Mouse (Mus musculus): Measurements from ENCODE around the gene Alg14.

DNA sequence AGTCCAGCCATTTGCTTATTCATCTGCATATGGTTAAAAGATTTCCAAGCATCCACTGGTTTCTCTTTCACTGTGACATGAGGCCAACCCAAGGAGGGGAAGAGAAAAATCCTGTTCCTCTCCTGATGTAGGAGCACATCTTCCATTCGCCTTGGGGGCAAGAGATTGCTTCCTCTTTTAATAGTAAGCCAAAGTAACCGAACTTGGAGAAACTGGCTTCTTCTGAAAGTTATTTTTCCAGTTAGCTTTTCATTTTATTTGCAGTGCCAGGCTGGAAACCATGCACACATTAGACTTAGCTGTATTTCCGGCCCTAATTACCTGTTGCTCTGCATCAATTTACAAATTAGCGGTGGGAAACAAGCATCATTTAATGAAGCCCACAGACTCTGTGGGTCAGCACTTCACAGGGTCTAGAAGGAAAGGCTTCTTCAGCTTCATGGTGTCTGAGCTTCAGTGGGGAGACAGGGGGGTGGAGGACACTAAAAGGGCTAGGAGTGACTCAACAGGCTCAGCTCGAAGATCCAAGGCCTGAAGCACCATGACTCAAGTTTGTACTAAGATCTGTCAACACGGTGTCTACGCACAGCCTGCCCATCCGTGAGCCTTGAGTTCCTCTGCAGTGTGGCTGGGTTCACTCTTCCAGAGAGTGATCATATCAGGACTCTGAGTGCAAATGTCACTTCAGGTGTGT is 80.1 kb downstream of the Alg14 start:
- TF ChIP-seq CTCF (IDR thresholded peaks at IDR 0.05; ENCODE audit: insufficient read depth, low read depth, low read length) = no peak
- TF ChIP-seq POLR2A (IDR thresholded peaks at IDR 0.05; ENCODE audit: insufficient read depth, low read depth, low read length) = no peak

Measured in olfactory bulb, adult 2 months (tissue).